Mouse (Mus musculus) activated CD4-positive, CD25-positive, alpha-beta regulatory T cell, adult 4 months (primary cell): ENCODE results near the gene Olfr430. TPM values are rescaled to one million over a fixed set of nuclear protein-coding genes. Genes with fewer than 3 reads are reported as not detected.

Experiments used
- polyA plus RNA-seq, 2 experiments: library from polyadenylated mRNA; unstranded; fragments of 100-300 nt; shearing (Covaris generic); gene quantifications; one replicate each; pipeline ENCODE4 v1.2.1; 2017

Olfr430 gene
- polyA plus RNA-seq, 2 experiments from 2014 or later, result not detected

Other genes with a start within 250 kb of the Olfr430 start
- gene Ifi211, start 153.6 kb upstream of the Olfr430 start, polyA plus RNA-seq, result 1 to 10 TPM; 3.1 to 3.2 TPM
- 100 to 1,000 TPM; 388 to 517 TPM for gene Mndal, start 124.1 kb upstream of the Olfr430 start, polyA plus RNA-seq
- gene Ifi203, start 123.9 kb upstream of the Olfr430 start, polyA plus RNA-seq, result 100 to 1,000 TPM; 295 to 386 TPM
- gene Ifi202b, start 83.9 kb upstream of the Olfr430 start, polyA plus RNA-seq, result not detected
- not detected for gene Ifi205, start 34.8 kb upstream of the Olfr430 start, polyA plus RNA-seq
- gene Olfr433, start 25.9 kb upstream of the Olfr430 start, polyA plus RNA-seq, result under 1 TPM in 1 of 2 experiments, not detected in 1; 0.15 TPM
- not detected for gene Olfr432, start 17.4 kb upstream of the Olfr430 start, polyA plus RNA-seq
- gene Olfr429, start 17.7 kb downstream of the Olfr430 start, polyA plus RNA-seq, result not detected
- gene Olfr427, start 30.3 kb downstream of the Olfr430 start, polyA plus RNA-seq, result not detected
- gene Olfr231, start 54.6 kb downstream of the Olfr430 start, polyA plus RNA-seq, result not detected
- gene Olfr424, start 64.9 kb downstream of the Olfr430 start, polyA plus RNA-seq, result not detected
- gene Olfr420, start 89.0 kb downstream of the Olfr430 start, polyA plus RNA-seq, result not detected
- under 1 TPM in 1 of 2 experiments, not detected in 1; 0.19 TPM for gene Spta1, start 106.2 kb downstream of the Olfr430 start, polyA plus RNA-seq
- not detected for gene Olfr419, start 185.5 kb downstream of the Olfr430 start, polyA plus RNA-seq